Mouse (Mus musculus) embryonic facial prominence, embryonic 14.5 days (tissue): ENCODE measurements around the gene E4f1. TPM values are rescaled to one million over a fixed set of nuclear protein-coding genes. Genes with fewer than 3 reads are reported as not detected.
A peak's percentile ranks its signal among the peaks of the same experiment; 100 is the strongest.

Experiments
- ATAC-seq: fragments of 200-750 bp; cut with Nextera tagmentation; 2 replicates; pipeline ENCODE4 v1.8.0; 2017; ENCODE audit warnings: low read depth, moderate number of reproducible peaks, moderate TSS enrichment
- DNase-seq: peaks from one replicate; pipeline ENCODE4 v3.0.0-alpha.2; 2015; ENCODE audit warnings: low spot score
- H3K27ac ChIP-seq: fragments of 300-500 bp; sonication (generic); replicated peaks from 2 replicates; pipeline ENCODE4 v1.5.1; 2014; ENCODE audit warnings: low read depth, mild to moderate bottlenecking, low read length, moderate library complexity
- H3K27me3 ChIP-seq: fragments of 300-500 bp; sonication (generic); replicated peaks from 2 replicates; pipeline ENCODE4 v1.6.1; 2014; ENCODE audit warnings: low read length; ENCODE audit not compliant: control insufficient read depth, insufficient read depth
- H3K36me3 ChIP-seq: fragments of 300-500 bp; sonication (generic); 2 replicates; pipeline ENCODE4 v1.6.1; 2014; ENCODE audit warnings: low read length, mixed read lengths; ENCODE audit not compliant: control insufficient read depth, insufficient read depth
- H3K4me1 ChIP-seq: fragments of 300-500 bp; sonication (generic); 2 replicates; pipeline ENCODE4 v1.6.1; 2014; ENCODE audit warnings: antibody characterized with exemption, low read length; ENCODE audit not compliant: control insufficient read depth, insufficient read depth
- H3K4me2 ChIP-seq: fragments of 300-500 bp; sonication (generic); 2 replicates; pipeline ENCODE4 v1.6.1; 2014; ENCODE audit warnings: low read depth, mild to moderate bottlenecking, low read length, moderate library complexity, mixed read lengths
- H3K4me3 ChIP-seq: fragments of 300-500 bp; sonication (generic); 2 replicates; pipeline ENCODE4 v1.5.1; 2014; ENCODE audit warnings: low read depth, mild to moderate bottlenecking, low read length
- H3K9ac ChIP-seq: fragments of 300-500 bp; sonication (generic); 2 replicates; pipeline ENCODE4 v1.6.1; 2014; ENCODE audit warnings: low read depth, mild to moderate bottlenecking, low read length, moderate library complexity, mixed read lengths
- H3K9me3 ChIP-seq: fragments of 300-500 bp; sonication (generic); 2 replicates; pipeline ENCODE4 v1.6.1; 2016; ENCODE audit warnings: low read length; ENCODE audit not compliant: control insufficient read depth
- WGBS: fragments of 180-500 bp; shearing (Covaris S2); extraction: QIAGEN DNeasy Blood & Tissue Kit; methylation state at CpG from one replicate; pipeline ENCODE4 v1.1.7; 2014; 5-methylcytosine and 5-hydroxymethylcytosine counted together
- polyA plus RNA-seq: library from polyadenylated mRNA; unstranded; fragments of >200 nt; fragmentation: Nextera tagmentation; extraction: Ambion mirVana; gene quantifications from 2 replicates; pipeline ENCODE4 v1.2.1, GENCODE M21; 2014

The E4f1 gene
- polyA plus RNA-seq, 1 experiment from 2014 or later: 13.3 TPM

GRCm38 (mm10) chr17:24477985-24478600, 8.0 kb upstream of the E4f1 start:
- peak overlapping the region; percentile 87 for H3K4me2 ChIP-seq

GRCm38 (mm10) chr17:24477053-24477984, 7.2 kb upstream of the E4f1 start:
- no peak overlapping the region for H3K27ac ChIP-seq
- no peaks in the 10 kb centered on the region for H3K27me3 ChIP-seq
- peaks cover 9% of the 10 kb centered on the region for H3K4me1 ChIP-seq
- DNase-seq: no peak
- peaks cover 40% of the 10 kb centered on the region for H3K36me3 ChIP-seq
- 93% methylated on average over 20 of the region's 20 CpGs for WGBS
- ATAC-seq: no peak
- no peaks in the 10 kb centered on the region for H3K9me3 ChIP-seq
- H3K4me3 ChIP-seq: peak overlapping the region; percentile 83; the same call in 1 of the 2 replicates
- no peak overlapping the region for H3K4me2 ChIP-seq
- no peak overlapping the region for H3K9ac ChIP-seq

More at GRCm38 (mm10) chr17:24477985-24478600, 8.0 kb upstream of the E4f1 start:
- Histone ChIP-seq H3K9ac (peak overlapping the region; percentile 92), H3K27ac (peak overlapping the region; percentile 91), H3K36me3 (peaks cover 40% of the 10 kb centered on the region), H3K9me3 (no peaks in the 10 kb centered on the region), H3K4me1 (peaks cover 7% of the 10 kb centered on the region), H3K4me3 (peak overlapping the region; percentile 83), H3K27me3 (no peaks in the 10 kb centered on the region)
- DNase-seq (no peak), ATAC-seq (no peak)
- WGBS: 52% methylated on average over 11 of the region's 11 CpGs

- no peaks in the 10 kb centered on the region for H3K27me3 ChIP-seq
- H3K4me1 ChIP-seq: peaks cover 19% of the 10 kb centered on the region
- WGBS: 91% methylated on average over 10 of the region's 10 CpGs
- H3K9me3 ChIP-seq: no peaks in the 10 kb centered on the region
- DNase-seq (no peak), ATAC-seq (no peak)
- no peak overlapping the region for H3K4me3 ChIP-seq
- H3K9ac ChIP-seq: no peak overlapping the region
- H3K36me3 ChIP-seq: peaks cover 40% of the 10 kb centered on the region
- H3K4me2 ChIP-seq: no peak overlapping the region
- H3K27ac ChIP-seq: no peak overlapping the region
Observed at GRCm38 (mm10) chr17:24476022-24476776, 6.1 kb upstream of the E4f1 start.

- Histone ChIP-seq H3K36me3 (peaks cover 40% of the 10 kb centered on the region), H3K4me1 (peaks cover 20% of the 10 kb centered on the region), H3K4me3 (no peak overlapping the region), H3K9me3 (no peaks in the 10 kb centered on the region), H3K4me2 (no peak overlapping the region), H3K27ac (no peak overlapping the region), H3K9ac (no peak overlapping the region), H3K27me3 (no peaks in the 10 kb centered on the region)
- 88% methylated on average over 6 of the region's 6 CpGs for WGBS
- DNase-seq: no peak
- no peak for ATAC-seq
Observed at GRCm38 (mm10) chr17:24475586-24475985, 5.5 kb upstream of the E4f1 start.

- 58% methylated on average over 5 of the region's 5 CpGs for WGBS
- DNase-seq (peak; percentile 56), ATAC-seq (no peak)
- Histone ChIP-seq H3K27me3 (no peaks in the 10 kb centered on the region), H3K4me3 (no peak overlapping the region), H3K36me3 (peaks cover 40% of the 10 kb centered on the region), H3K27ac (no peak overlapping the region), H3K4me1 (peaks cover 20% of the 10 kb centered on the region), H3K9me3 (no peaks in the 10 kb centered on the region), H3K9ac (no peak overlapping the region), H3K4me2 (no peak overlapping the region)
Observed at GRCm38 (mm10) chr17:24474557-24474956, 4.4 kb upstream of the E4f1 start.

- H3K27ac ChIP-seq: no peak within 1 kb of the TSS
- no peaks in the 10 kb centered on the region for H3K27me3 ChIP-seq
- no peak within 1 kb of the TSS; the same call in 1 of the 2 replicates for H3K9ac ChIP-seq
- DNase-seq: no peak
- WGBS: 51% methylated on average over 5 of the region's 6 CpGs
- no peak for ATAC-seq
- peaks cover 40% of the 10 kb centered on the region for H3K36me3 ChIP-seq
- peaks cover 20% of the 10 kb centered on the region for H3K4me1 ChIP-seq
- no peaks in the 10 kb centered on the region for H3K9me3 ChIP-seq
- no peak within 1 kb of the TSS for H3K4me3 ChIP-seq
- 0 out of 2 replicates have a peak within 1 kb of the TSS, but pooled peaks have one; percentile 96 for H3K4me2 ChIP-seq
Observed at GRCm38 (mm10) chr17:24473612-24474275, 3.6 kb upstream of the E4f1 start, which contains the start of gene Bricd5. Bricd5 (plus strand) TSS chr17:24473884.

GRCm38 (mm10) chr17:24472512-24472911, 2.4 kb upstream of the E4f1 start:
- DNase-seq (no peak), ATAC-seq (no peak)
- H3K9ac ChIP-seq: no peak overlapping the region
- no peaks in the 10 kb centered on the region for H3K9me3 ChIP-seq
- no peaks in the 10 kb centered on the region for H3K27me3 ChIP-seq
- no peak overlapping the region for H3K27ac ChIP-seq
- peaks cover 36% of the 10 kb centered on the region for H3K36me3 ChIP-seq
- 88% methylated on average over 4 of the region's 4 CpGs for WGBS
- H3K4me3 ChIP-seq: no peak overlapping the region; the same call in 1 of the 2 replicates
- peaks cover 14% of the 10 kb centered on the region for H3K4me1 ChIP-seq
- peak overlapping the region; percentile 96 for H3K4me2 ChIP-seq
